In the genomic region with DNA sequence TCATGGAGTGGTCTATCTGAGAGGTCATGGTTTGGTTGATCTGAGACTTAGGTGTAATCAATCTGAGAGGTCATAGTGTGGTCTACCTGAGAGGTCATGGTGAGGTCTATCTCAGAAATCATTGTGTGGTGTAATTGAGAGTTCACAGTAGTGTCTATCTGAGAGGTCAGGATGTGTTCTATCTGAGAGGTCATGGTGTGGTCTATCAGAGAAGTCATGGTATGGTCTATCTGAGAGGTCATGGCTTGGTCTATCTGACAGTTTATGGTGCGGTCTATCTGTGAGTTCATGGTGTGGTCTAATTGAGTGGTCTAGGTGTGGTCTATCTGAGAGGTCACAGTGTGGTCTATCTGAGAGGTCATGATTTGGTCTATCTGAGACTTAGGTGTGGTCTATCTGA, we compare ENCODE assay signal across 11 mouse cellular contexts. TPM values are rescaled to one million over a fixed set of nuclear protein-coding genes. Genes with fewer than 3 reads are reported as not detected.
DNase-seq lines count a peak whose midpoint lies in the region; ATAC-seq lines count a peak whose summit lies in the region.
"Had no signal": no experiment of that assay in that cellular context is flagged by ENCODE, and none has a peak within 500 bp of the region (broad histone marks: within the 10 kb centered on the region; RNA-seq: fewer than 3 reads in every experiment).

No protein-coding gene starts in this region.

- 87% methylated on average over 1 of the region's 1 CpGs for WGBS in hindbrain, embryonic 11.5 days
- WGBS in hindbrain, embryonic 16.5 days, result 90% methylated on average over 1 of the region's 1 CpGs
- WGBS in neural tube, embryonic 12.5 days, result 81% methylated on average over 1 of the region's 1 CpGs
- WGBS in liver, embryonic 13.5 days (ENCODE audit: insufficient replicate concordance), result 68% methylated on average over 1 of the region's 1 CpGs

- no peak overlapping the region for H3K27ac ChIP-seq in hindbrain, embryonic 11.5 days (ENCODE audit: low read depth, low read length)
- H3K27ac ChIP-seq in hindbrain, embryonic 16.5 days (ENCODE audit: low read depth, low read length), result no peak overlapping the region
- H3K27ac ChIP-seq in neural tube, embryonic 12.5 days, result no peak overlapping the region
- H3K27ac ChIP-seq in liver, embryonic 13.5 days, result no peak overlapping the region

- no peaks in the 10 kb centered on the region for H3K27me3 ChIP-seq in hindbrain, embryonic 11.5 days (ENCODE audit: control insufficient read depth, insufficient read depth, low read length)
- H3K27me3 ChIP-seq in hindbrain, embryonic 16.5 days (replicated peaks; ENCODE audit: control insufficient read depth, insufficient read depth, low read length), result no peaks in the 10 kb centered on the region
- H3K27me3 ChIP-seq in neural tube, embryonic 12.5 days (replicated peaks), result no peaks in the 10 kb centered on the region
- no peaks in the 10 kb centered on the region for H3K27me3 ChIP-seq in liver, embryonic 13.5 days

- H3K4me3 ChIP-seq in hindbrain, embryonic 11.5 days (ENCODE audit: low read depth, low read length), result no peak overlapping the region
- no peak overlapping the region for H3K4me3 ChIP-seq in hindbrain, embryonic 16.5 days (ENCODE audit: low read length)
- H3K4me3 ChIP-seq in neural tube, embryonic 12.5 days, result no peak overlapping the region
- no peak overlapping the region for H3K4me3 ChIP-seq in liver, embryonic 13.5 days (replicated peaks)
- H3K4me3 ChIP-seq: myocyte had no signal

- H3K4me1 ChIP-seq in hindbrain, embryonic 11.5 days (replicated peaks; ENCODE audit: control insufficient read depth, insufficient read depth, low read length), result no peaks in the 10 kb centered on the region
- no peaks in the 10 kb centered on the region for H3K4me1 ChIP-seq in hindbrain, embryonic 16.5 days (ENCODE audit: control insufficient read depth, insufficient read depth, low read depth, low read length)
- H3K4me1 ChIP-seq in neural tube, embryonic 12.5 days, result no peaks in the 10 kb centered on the region
- H3K4me1 ChIP-seq in liver, embryonic 13.5 days (replicated peaks), result no peaks in the 10 kb centered on the region

- no peak overlapping the region for H3K4me2 ChIP-seq in hindbrain, embryonic 11.5 days (replicated peaks; ENCODE audit: low read depth, low read length)
- no peak overlapping the region for H3K4me2 ChIP-seq in hindbrain, embryonic 16.5 days (ENCODE audit: low read length)
- no peak overlapping the region for H3K4me2 ChIP-seq in neural tube, embryonic 12.5 days (replicated peaks)
- no peak overlapping the region for H3K4me2 ChIP-seq in liver, embryonic 13.5 days

- H3K9ac ChIP-seq in hindbrain, embryonic 11.5 days (ENCODE audit: low read depth, low read length), result no peak overlapping the region
- no peak overlapping the region for H3K9ac ChIP-seq in hindbrain, embryonic 16.5 days (ENCODE audit: low read depth, low read length)
- no peak overlapping the region for H3K9ac ChIP-seq in neural tube, embryonic 12.5 days
- H3K9ac ChIP-seq in liver, embryonic 13.5 days, result no peak overlapping the region

- DNase-seq in hindbrain, embryonic 11.5 days (ENCODE audit: low spot score), result no peak
- no peak for DNase-seq in neural tube, embryonic 10.5 days (ENCODE audit: extremely low spot score, low spot score)
- DNase-seq in liver, embryonic 13.5 days, result no peak
- DNase-seq in adipocyte (ENCODE audit: low spot score), result no peak
- no peak for DNase-seq in layer of hippocampus, postnatal 36 days
- DNase-seq: gastrocnemius, postnatal 10 days; kidney, postnatal 14 days had no signal

- peaks cover 15% of the 10 kb centered on the region for H3K9me3 ChIP-seq in hindbrain, embryonic 11.5 days (ENCODE audit: control insufficient read depth, low read length)
- peaks cover 19% of the 10 kb centered on the region for H3K9me3 ChIP-seq in hindbrain, embryonic 16.5 days (ENCODE audit: control insufficient read depth, low read length)
- peaks cover 36% of the 10 kb centered on the region for H3K9me3 ChIP-seq in neural tube, embryonic 12.5 days
- H3K9me3 ChIP-seq in liver, embryonic 13.5 days (replicated peaks), result peaks cover 7% of the 10 kb centered on the region; the same call in 1 of the 2 replicates

- H3K36me3 ChIP-seq in hindbrain, embryonic 11.5 days (ENCODE audit: control insufficient read depth, insufficient read depth, low read length), result no peaks in the 10 kb centered on the region
- H3K36me3 ChIP-seq in hindbrain, embryonic 16.5 days (ENCODE audit: control insufficient read depth, insufficient read depth, low read length), result no peaks in the 10 kb centered on the region
- no peaks in the 10 kb centered on the region for H3K36me3 ChIP-seq in neural tube, embryonic 12.5 days
- H3K36me3 ChIP-seq in liver, embryonic 13.5 days, result no peaks in the 10 kb centered on the region

- ATAC-seq in hindbrain, embryonic 11.5 days (ENCODE audit: low FRiP score), result peak; percentile 66
- ATAC-seq in hindbrain, embryonic 16.5 days, result no peak
- 0 out of 2 replicates have a peak, but pooled peaks have one; percentile 18 for ATAC-seq in neural tube, embryonic 12.5 days (ENCODE audit: low FRiP score, low read depth)
- ATAC-seq in liver, embryonic 13.5 days (ENCODE audit: low read depth), result peak; percentile 23; the same call in 1 of the 2 replicates

RNA-seq across cellular contexts. Expression of a gene that starts 12.4 kb away (rescaled TPM):
- polyA plus RNA-seq in hindbrain, embryonic 11.5 days (2014; fragmentation: Nextera tagmentation; extraction: Ambion mirVana), result not detected in 2 replicates
- polyA plus RNA-seq in hindbrain, embryonic 16.5 days (2015; fragmentation: Nextera tagmentation; extraction: Ambion mirVana), result not detected in 2 replicates
- polyA plus RNA-seq in neural tube, embryonic 12.5 days (2016; fragmentation: Nextera tagmentation; extraction: Ambion mirVana), result not detected in 2 replicates
- not detected in 2 replicates for polyA plus RNA-seq in liver, embryonic 13.5 days (2015; fragmentation: Nextera tagmentation; extraction: Ambion mirVana)
- total RNA-seq in layer of hippocampus, postnatal 36 days (2021), result not detected
- total RNA-seq: gastrocnemius, postnatal 10 days; left cerebral cortex, postnatal 14 days had no signal
- polyA plus RNA-seq: myocyte had no signal
